Mouse (Mus musculus) liver, embryonic 14.5 days (tissue): ENCODE measurements around the gene Hrk.

Experiments used
- CTCF ChIP-seq: IDR thresholded peaks from 2 replicates; pipeline ENCODE4 v1.5.1; 2016; ENCODE audit warnings: antibody characterized with exemption, low read depth, control low read depth
- EP300 ChIP-seq: IDR thresholded peaks from 2 replicates; pipeline ENCODE4 v1.6.1; 2016; ENCODE audit warnings: antibody characterized with exemption, low read depth

GRCm38 (mm10) chr5:118160691-118161090 lies 3.8 kb upstream of the Hrk start:
- TF ChIP-seq CTCF (no peak), EP300 (no peak)
